Mouse (Mus musculus): ENCODE data around the gene Ptprg. TPM values are rescaled to one million over a fixed set of nuclear protein-coding genes. Genes with fewer than 3 reads are reported as not detected.

Gene Ptprg
- polyA plus RNA-seq, 1 experiment from 2014 or later, result 27.1 TPM

GRCm38 (mm10) chr14:11864840-11865239 is 311.5 kb downstream of the Ptprg start:
- WGBS, result 50% methylated on average over 3 of the region's 3 CpGs
- no peak for ATAC-seq

GRCm38 (mm10) chr14:11865332-11865731 is 312.0 kb downstream of the Ptprg start:
- no peaks in the 10 kb centered on the region for H3K4me1 ChIP-seq (ENCODE audit: control insufficient read depth, insufficient read depth, low read length)
- H3K9me3 ChIP-seq (replicated peaks; ENCODE audit: control insufficient read depth, low read length), result no peaks in the 10 kb centered on the region
- H3K27ac ChIP-seq (ENCODE audit: low read depth, low read length), result no peak overlapping the region
- no peak overlapping the region for H3K4me3 ChIP-seq (ENCODE audit: low read depth, low read length)
- DNase-seq (ENCODE audit: low spot score) (no peak), ATAC-seq (no peak)
- no peak overlapping the region for H3K9ac ChIP-seq (ENCODE audit: low read length)
- WGBS, result 57% methylated on average over 5 of the region's 5 CpGs
- no peak overlapping the region for H3K4me2 ChIP-seq (ENCODE audit: low read length)
- no peaks in the 10 kb centered on the region for H3K36me3 ChIP-seq (ENCODE audit: control insufficient read depth, insufficient read depth, low read length)
- H3K27me3 ChIP-seq (replicated peaks; ENCODE audit: control insufficient read depth, insufficient read depth, low read length), result no peaks in the 10 kb centered on the region

More at GRCm38 (mm10) chr14:11864840-11865239, 311.5 kb downstream of the Ptprg start:
- Histone ChIP-seq H3K9ac (ENCODE audit: low read length) (no peak overlapping the region), H3K27ac (ENCODE audit: low read depth, low read length) (no peak overlapping the region), H3K27me3 (replicated peaks; ENCODE audit: control insufficient read depth, insufficient read depth, low read length) (no peaks in the 10 kb centered on the region), H3K4me2 (ENCODE audit: low read length) (no peak overlapping the region), H3K36me3 (ENCODE audit: control insufficient read depth, insufficient read depth, low read length) (no peaks in the 10 kb centered on the region), H3K4me3 (ENCODE audit: low read depth, low read length) (no peak overlapping the region), H3K4me1 (ENCODE audit: control insufficient read depth, insufficient read depth, low read length) (no peaks in the 10 kb centered on the region), H3K9me3 (replicated peaks; ENCODE audit: control insufficient read depth, low read length) (no peaks in the 10 kb centered on the region)
- no peak for DNase-seq (ENCODE audit: low spot score)

- H3K4me2 ChIP-seq (ENCODE audit: low read length), result no peak overlapping the region
- no peaks in the 10 kb centered on the region for H3K36me3 ChIP-seq (ENCODE audit: control insufficient read depth, insufficient read depth, low read length)
- H3K9me3 ChIP-seq (replicated peaks; ENCODE audit: control insufficient read depth, low read length), result no peaks in the 10 kb centered on the region
- 91% methylated on average over 6 of the region's 6 CpGs for WGBS
- ATAC-seq, result no peak
- no peak overlapping the region for H3K4me3 ChIP-seq (ENCODE audit: low read depth, low read length)
- H3K27ac ChIP-seq (ENCODE audit: low read depth, low read length), result no peak overlapping the region
- no peaks in the 10 kb centered on the region for H3K27me3 ChIP-seq (replicated peaks; ENCODE audit: control insufficient read depth, insufficient read depth, low read length)
- no peaks in the 10 kb centered on the region for H3K4me1 ChIP-seq (ENCODE audit: control insufficient read depth, insufficient read depth, low read length)
- no peak for DNase-seq (ENCODE audit: low spot score)
- H3K9ac ChIP-seq (ENCODE audit: low read length), result no peak overlapping the region
Measured at GRCm38 (mm10) chr14:11865872-11866271, 312.5 kb downstream of the Ptprg start.

- H3K4me1 ChIP-seq (ENCODE audit: control insufficient read depth, insufficient read depth, low read length), result no peaks in the 10 kb centered on the region
- H3K9ac ChIP-seq (ENCODE audit: low read length), result no peak overlapping the region
- no peak overlapping the region for H3K4me3 ChIP-seq (ENCODE audit: low read depth, low read length)
Measured at GRCm38 (mm10) chr14:11866416-11866815, 313.1 kb downstream of the Ptprg start.

GRCm38 (mm10) chr14:11868636-11869035 is 315.3 kb downstream of the Ptprg start:
- ATAC-seq (no peak), DNase-seq (ENCODE audit: low spot score) (no peak)
- H3K4me3 ChIP-seq (ENCODE audit: low read depth, low read length), result no peak overlapping the region
- H3K27ac ChIP-seq (ENCODE audit: low read depth, low read length), result no peak overlapping the region
- no peak overlapping the region for H3K4me2 ChIP-seq (ENCODE audit: low read length)
- no peaks in the 10 kb centered on the region for H3K36me3 ChIP-seq (ENCODE audit: control insufficient read depth, insufficient read depth, low read length)
- H3K27me3 ChIP-seq (replicated peaks; ENCODE audit: control insufficient read depth, insufficient read depth, low read length), result no peaks in the 10 kb centered on the region
- WGBS, result 88% methylated on average over 6 of the region's 6 CpGs
- no peak overlapping the region for H3K9ac ChIP-seq (ENCODE audit: low read length)
- H3K4me1 ChIP-seq (ENCODE audit: control insufficient read depth, insufficient read depth, low read length), result no peaks in the 10 kb centered on the region
- no peaks in the 10 kb centered on the region for H3K9me3 ChIP-seq (replicated peaks; ENCODE audit: control insufficient read depth, low read length)

More at GRCm38 (mm10) chr14:11866416-11866815, 313.1 kb downstream of the Ptprg start:
- no peaks in the 10 kb centered on the region for H3K27me3 ChIP-seq (replicated peaks; ENCODE audit: control insufficient read depth, insufficient read depth, low read length)
- 92% methylated on average over 7 of the region's 7 CpGs for WGBS
- H3K4me2 ChIP-seq (ENCODE audit: low read length), result no peak overlapping the region
- no peak for ATAC-seq
- no peak for DNase-seq (ENCODE audit: low spot score)
- no peaks in the 10 kb centered on the region for H3K9me3 ChIP-seq (replicated peaks; ENCODE audit: control insufficient read depth, low read length)
- no peak overlapping the region for H3K27ac ChIP-seq (ENCODE audit: low read depth, low read length)
- no peaks in the 10 kb centered on the region for H3K36me3 ChIP-seq (ENCODE audit: control insufficient read depth, insufficient read depth, low read length)

- 59% methylated on average over 8 of the region's 8 CpGs for WGBS
- H3K4me3 ChIP-seq (ENCODE audit: low read depth, low read length), result no peak overlapping the region
- no peak overlapping the region for H3K27ac ChIP-seq (ENCODE audit: low read depth, low read length)
- no peak overlapping the region for H3K9ac ChIP-seq (ENCODE audit: low read length)
- H3K4me1 ChIP-seq (ENCODE audit: control insufficient read depth, insufficient read depth, low read length), result peaks cover 12% of the 10 kb centered on the region
- no peak overlapping the region for H3K4me2 ChIP-seq (ENCODE audit: low read length)
- no peak for ATAC-seq
- DNase-seq (ENCODE audit: low spot score), result no peak
- no peaks in the 10 kb centered on the region for H3K36me3 ChIP-seq (ENCODE audit: control insufficient read depth, insufficient read depth, low read length)
- no peaks in the 10 kb centered on the region for H3K9me3 ChIP-seq (replicated peaks; ENCODE audit: control insufficient read depth, low read length)
- no peaks in the 10 kb centered on the region for H3K27me3 ChIP-seq (replicated peaks; ENCODE audit: control insufficient read depth, insufficient read depth, low read length)
Measured at GRCm38 (mm10) chr14:11871752-11872344, 318.5 kb downstream of the Ptprg start.

- Histone ChIP-seq H3K36me3 (ENCODE audit: control insufficient read depth, insufficient read depth, low read length) (no peaks in the 10 kb centered on the region), H3K27me3 (replicated peaks; ENCODE audit: control insufficient read depth, insufficient read depth, low read length) (no peaks in the 10 kb centered on the region), H3K9ac (ENCODE audit: low read length) (no peak overlapping the region), H3K4me2 (ENCODE audit: low read length) (no peak overlapping the region), H3K27ac (ENCODE audit: low read depth, low read length) (no peak overlapping the region), H3K4me1 (ENCODE audit: control insufficient read depth, insufficient read depth, low read length) (peaks cover 12% of the 10 kb centered on the region), H3K4me3 (ENCODE audit: low read depth, low read length) (no peak overlapping the region), H3K9me3 (replicated peaks; ENCODE audit: control insufficient read depth, low read length) (no peaks in the 10 kb centered on the region)
- no peak for DNase-seq (ENCODE audit: low spot score)
- ATAC-seq, result no peak
- WGBS, result 93% methylated on average over 6 of the region's 6 CpGs
Measured at GRCm38 (mm10) chr14:11874266-11874665, 320.9 kb downstream of the Ptprg start.

GRCm38 (mm10) chr14:11874960-11875889 is 321.9 kb downstream of the Ptprg start:
- Histone ChIP-seq H3K9me3 (replicated peaks; ENCODE audit: control insufficient read depth, low read length) (no peaks in the 10 kb centered on the region), H3K9ac (ENCODE audit: low read length) (no peak overlapping the region), H3K4me3 (ENCODE audit: low read depth, low read length) (no peak overlapping the region), H3K27ac (ENCODE audit: low read depth, low read length) (peak overlapping the region; percentile 55; the same call in 1 of the 2 replicates), H3K4me2 (ENCODE audit: low read length) (no peak overlapping the region), H3K36me3 (ENCODE audit: control insufficient read depth, insufficient read depth, low read length) (no peaks in the 10 kb centered on the region), H3K4me1 (ENCODE audit: control insufficient read depth, insufficient read depth, low read length) (peaks cover 12% of the 10 kb centered on the region), H3K27me3 (replicated peaks; ENCODE audit: control insufficient read depth, insufficient read depth, low read length) (no peaks in the 10 kb centered on the region)
- WGBS, result 28% methylated on average over 11 of the region's 11 CpGs
- ATAC-seq (peak; percentile 95), DNase-seq (ENCODE audit: low spot score) (peak; percentile 90)

- no peak overlapping the region for H3K4me2 ChIP-seq (ENCODE audit: low read length)
- no peaks in the 10 kb centered on the region for H3K9me3 ChIP-seq (replicated peaks; ENCODE audit: control insufficient read depth, low read length)
- H3K4me3 ChIP-seq (ENCODE audit: low read depth, low read length), result no peak overlapping the region
- no peaks in the 10 kb centered on the region for H3K36me3 ChIP-seq (ENCODE audit: control insufficient read depth, insufficient read depth, low read length)
- H3K27me3 ChIP-seq (replicated peaks; ENCODE audit: control insufficient read depth, insufficient read depth, low read length), result no peaks in the 10 kb centered on the region
- H3K4me1 ChIP-seq (ENCODE audit: control insufficient read depth, insufficient read depth, low read length), result peaks cover 11% of the 10 kb centered on the region
- H3K27ac ChIP-seq (ENCODE audit: low read depth, low read length), result no peak overlapping the region
- 87% methylated on average over 3 of the region's 3 CpGs for WGBS
- ATAC-seq (no peak), DNase-seq (ENCODE audit: low spot score) (no peak)
- no peak overlapping the region for H3K9ac ChIP-seq (ENCODE audit: low read length)
Measured at GRCm38 (mm10) chr14:11881082-11881481, 327.8 kb downstream of the Ptprg start.

Data from forebrain, embryonic 14.5 days (tissue).